Mouse (Mus musculus) neural tube, embryonic 12.5 days (tissue): ENCODE measurements around the gene Extl2. TPM values are rescaled to one million over a fixed set of nuclear protein-coding genes. Genes with fewer than 3 reads are reported as not detected.

Experiments
- ATAC-seq: fragments of 200-750 bp; cut with Nextera tagmentation; 2 replicates; pipeline ENCODE4 v1.8.0; 2017; ENCODE audit warnings: low read depth, mild to moderate bottlenecking, moderate TSS enrichment, moderate library complexity; ENCODE audit not compliant: low FRiP score
- H3K27ac ChIP-seq: fragments of 300-500 bp; sonication (generic); 2 replicates; pipeline ENCODE4 v1.5.1; 2016
- H3K27me3 ChIP-seq: fragments of 300-500 bp; sonication (generic); replicated peaks from 2 replicates; pipeline ENCODE4 v1.6.1; 2016; ENCODE audit warnings: mild to moderate bottlenecking
- H3K36me3 ChIP-seq: fragments of 300-500 bp; sonication (generic); 2 replicates; pipeline ENCODE4 v1.6.1; 2016; ENCODE audit warnings: mild to moderate bottlenecking
- H3K4me1 ChIP-seq: fragments of 300-500 bp; sonication (generic); 2 replicates; pipeline ENCODE4 v1.6.1; 2016
- H3K4me2 ChIP-seq: fragments of 300-500 bp; sonication (generic); replicated peaks from 2 replicates; pipeline ENCODE4 v1.6.1; 2016; ENCODE audit warnings: mild to moderate bottlenecking
- H3K4me3 ChIP-seq: fragments of 300-500 bp; sonication (generic); 2 replicates; pipeline ENCODE4 v1.5.1; 2016
- H3K9ac ChIP-seq: fragments of 300-500 bp; sonication (generic); 2 replicates; pipeline ENCODE4 v1.6.1; 2016; ENCODE audit warnings: mild to moderate bottlenecking
- H3K9me3 ChIP-seq: fragments of 300-500 bp; sonication (generic); 2 replicates; pipeline ENCODE4 v1.6.1; 2016; ENCODE audit warnings: mild to moderate bottlenecking
- WGBS: fragments of 180-500 bp; shearing (Covaris S2); methylation state at CpG from one replicate; pipeline ENCODE4 v1.1.7; 2016; 5-methylcytosine and 5-hydroxymethylcytosine counted together
- polyA plus RNA-seq: library from polyadenylated mRNA; unstranded; fragments of >200 nt; fragmentation: Nextera tagmentation; extraction: Ambion mirVana; gene quantifications from 2 replicates; pipeline ENCODE4 v1.2.1, GENCODE M21; 2016

Gene Extl2
- polyA plus RNA-seq, 1 experiment from 2014 or later = 31.5 TPM

DNA sequence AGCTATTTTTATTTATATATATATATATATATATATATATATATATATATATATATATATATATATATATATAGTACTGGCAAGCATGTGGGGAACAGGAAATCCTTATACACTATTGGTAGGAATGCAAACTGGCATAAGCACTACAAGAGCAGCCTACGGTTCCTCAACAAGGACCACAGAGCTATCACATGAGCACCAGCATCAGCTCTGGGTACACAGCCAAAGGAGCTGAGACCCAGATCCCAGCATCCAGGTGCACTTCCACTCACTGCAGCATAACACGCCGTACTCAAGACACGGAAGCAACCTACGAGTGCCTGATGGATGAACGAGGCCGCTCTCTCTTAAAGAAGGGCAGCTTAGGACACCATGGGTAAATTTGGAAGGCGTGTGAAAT lies 24.0 kb upstream of the Extl2 start:
- Histone ChIP-seq H3K4me1 (no peaks in the 10 kb centered on the region), H3K36me3 (peaks cover 44% of the 10 kb centered on the region)
- 92% methylated on average over 8 of the region's 8 CpGs for WGBS

DNA sequence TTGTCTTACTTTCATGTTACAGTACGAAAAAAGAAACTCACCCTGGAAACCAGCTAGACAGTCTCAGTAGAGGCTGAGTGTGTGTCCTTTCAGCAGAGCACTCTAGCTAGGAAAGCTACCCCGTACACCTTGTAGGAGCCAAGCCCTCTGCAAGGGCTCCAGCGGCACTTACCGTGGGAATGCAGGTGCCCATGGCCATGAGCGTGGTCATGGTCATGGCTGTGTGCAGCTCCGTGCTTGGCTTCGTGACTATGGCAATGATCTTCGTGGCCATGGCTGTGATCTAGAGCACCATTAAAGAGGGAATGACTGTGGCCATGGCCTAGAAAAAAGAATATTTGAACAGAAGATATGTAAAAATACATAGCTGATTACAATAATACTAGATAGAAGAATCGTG lies 22.6 kb upstream of the Extl2 start:
- H3K27ac ChIP-seq = no peak overlapping the region
- no peak overlapping the region for H3K4me2 ChIP-seq
- H3K9me3 ChIP-seq = no peaks in the 10 kb centered on the region
- no peaks in the 10 kb centered on the region for H3K27me3 ChIP-seq
- no peak overlapping the region for H3K4me3 ChIP-seq
- 93% methylated on average over 9 of the region's 9 CpGs for WGBS
- H3K4me1 ChIP-seq = no peaks in the 10 kb centered on the region
- H3K36me3 ChIP-seq = peaks cover 52% of the 10 kb centered on the region
- ATAC-seq = no peak
- H3K9ac ChIP-seq = no peak overlapping the region

More for the DNA sequence above, 24.0 kb upstream of the Extl2 start:
- no peak overlapping the region for H3K4me3 ChIP-seq
- no peak for ATAC-seq
- H3K4me2 ChIP-seq = no peak overlapping the region
- H3K9me3 ChIP-seq = no peaks in the 10 kb centered on the region
- no peak overlapping the region for H3K9ac ChIP-seq
- H3K27ac ChIP-seq = no peak overlapping the region
- no peaks in the 10 kb centered on the region for H3K27me3 ChIP-seq

DNA sequence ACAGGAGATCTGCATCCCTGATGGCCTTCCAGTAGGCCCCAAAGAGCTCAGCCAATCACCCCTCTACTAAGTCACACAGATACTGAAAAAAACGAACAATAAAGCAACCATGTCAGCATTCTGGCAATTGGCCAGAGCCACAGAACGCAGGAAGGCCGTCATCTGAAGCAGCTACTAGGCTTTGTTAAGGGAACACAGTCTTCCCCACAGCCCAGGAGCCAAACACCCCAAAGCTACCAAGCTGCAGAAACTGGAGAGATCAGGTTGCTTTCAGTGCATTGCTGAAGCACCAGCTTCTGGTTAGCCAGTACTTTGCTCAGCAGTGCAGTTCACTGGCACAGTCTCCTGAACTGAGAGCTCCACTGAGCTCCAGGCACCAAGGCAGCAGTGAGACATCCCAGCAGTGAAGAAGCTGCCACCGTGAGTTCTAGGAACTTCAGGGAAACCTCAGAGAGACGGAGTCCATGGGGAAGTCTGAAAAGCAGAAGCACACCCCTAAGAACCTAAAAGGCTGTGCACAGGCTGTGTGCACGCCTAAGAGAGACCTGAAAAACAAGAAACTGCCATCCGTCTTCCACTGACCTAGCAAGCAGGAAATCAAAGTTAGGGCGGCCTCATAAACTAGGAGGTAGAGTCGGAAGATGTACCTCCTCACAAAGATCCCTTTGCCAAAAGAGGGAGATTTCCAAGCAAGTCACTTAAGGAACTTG lies 21.9 kb upstream of the Extl2 start:
- peak; percentile 9; the same call in 1 of the 2 replicates for ATAC-seq
- no peak overlapping the region for H3K9ac ChIP-seq
- H3K9me3 ChIP-seq = no peaks in the 10 kb centered on the region
- no peaks in the 10 kb centered on the region for H3K27me3 ChIP-seq
- no peak overlapping the region for H3K4me2 ChIP-seq
- WGBS = 84% methylated on average over 9 of the region's 9 CpGs
- no peak overlapping the region for H3K27ac ChIP-seq
- no peaks in the 10 kb centered on the region for H3K4me1 ChIP-seq
- H3K36me3 ChIP-seq = peaks cover 57% of the 10 kb centered on the region
- no peak overlapping the region for H3K4me3 ChIP-seq

DNA sequence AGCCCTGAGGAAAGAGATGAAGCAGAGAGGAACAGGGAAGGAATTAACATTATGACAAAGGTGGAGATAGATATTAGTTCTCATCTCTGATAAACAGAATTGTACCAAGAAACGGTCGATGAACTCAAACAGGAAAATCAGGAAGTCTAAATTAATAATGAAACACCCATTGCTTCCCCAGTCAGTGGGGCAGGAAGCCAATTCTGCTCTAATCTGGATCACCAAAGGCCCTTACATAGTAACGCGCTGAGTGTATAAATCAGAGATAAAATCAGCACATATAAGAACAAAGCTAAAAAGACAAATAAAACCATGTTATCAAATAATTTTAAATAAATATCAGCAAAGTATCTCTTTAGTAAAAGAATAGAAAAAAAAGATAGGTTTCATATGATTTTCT lies 15.2 kb upstream of the Extl2 start:
- no peak for ATAC-seq
- H3K27me3 ChIP-seq = no peaks in the 10 kb centered on the region
- 92% methylated on average over 4 of the region's 4 CpGs for WGBS

DNA sequence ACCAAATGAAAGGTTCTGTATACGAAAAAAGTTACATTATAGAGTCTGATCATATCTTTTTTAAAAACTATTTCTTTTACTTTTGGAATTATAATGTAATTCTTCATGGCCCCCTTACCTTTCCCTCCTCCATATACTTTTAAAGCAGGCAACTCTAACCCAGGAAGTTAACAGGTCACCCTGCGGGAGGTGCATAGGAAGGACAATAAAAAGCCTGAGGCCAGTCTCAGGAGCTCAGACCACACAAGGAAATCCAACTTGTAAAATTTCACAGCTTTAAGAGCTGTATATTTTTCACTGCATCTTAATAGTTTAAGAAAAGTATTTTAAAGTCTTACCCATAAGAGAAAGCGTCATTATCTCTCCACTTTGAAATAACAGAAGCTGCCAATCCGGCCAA lies 14.7 kb upstream of the Extl2 start:
- no peak overlapping the region for H3K4me3 ChIP-seq
- no peak for ATAC-seq
- 70% methylated on average over 4 of the region's 4 CpGs for WGBS
- H3K9me3 ChIP-seq = no peaks in the 10 kb centered on the region
- H3K9ac ChIP-seq = no peak overlapping the region
- H3K27ac ChIP-seq = no peak overlapping the region
- H3K27me3 ChIP-seq = no peaks in the 10 kb centered on the region
- peaks cover 20% of the 10 kb centered on the region for H3K36me3 ChIP-seq
- H3K4me2 ChIP-seq = no peak overlapping the region
- no peaks in the 10 kb centered on the region for H3K4me1 ChIP-seq

More for the DNA sequence above, 15.2 kb upstream of the Extl2 start:
- no peaks in the 10 kb centered on the region for H3K4me1 ChIP-seq
- H3K36me3 ChIP-seq = peaks cover 22% of the 10 kb centered on the region
- no peaks in the 10 kb centered on the region for H3K9me3 ChIP-seq
- no peak overlapping the region for H3K4me2 ChIP-seq
- H3K27ac ChIP-seq = no peak overlapping the region
- H3K9ac ChIP-seq = no peak overlapping the region
- no peak overlapping the region for H3K4me3 ChIP-seq

DNA sequence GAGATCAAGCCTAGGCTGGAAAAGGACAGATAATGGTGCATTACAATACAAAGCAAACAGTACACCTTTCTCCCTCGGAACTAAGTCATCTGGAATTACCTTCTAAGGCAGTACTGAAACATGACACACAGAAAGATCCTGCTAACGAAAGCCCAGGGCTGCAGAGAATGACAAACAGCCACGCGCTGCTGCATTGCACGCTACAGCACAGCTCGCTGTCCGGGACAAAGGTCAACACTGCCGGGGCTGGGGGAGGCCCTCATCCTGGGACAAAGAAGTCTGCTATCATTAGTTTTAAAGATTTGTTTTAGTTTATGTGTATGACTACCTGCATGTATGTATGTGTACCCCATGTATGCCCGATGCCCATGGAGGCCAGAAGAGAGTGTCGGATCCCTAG lies 14.2 kb upstream of the Extl2 start:
- no peaks in the 10 kb centered on the region for H3K27me3 ChIP-seq
- ATAC-seq = no peak
- no peak overlapping the region for H3K27ac ChIP-seq
- H3K4me3 ChIP-seq = no peak overlapping the region
- peaks cover 23% of the 10 kb centered on the region for H3K36me3 ChIP-seq
- no peak overlapping the region for H3K9ac ChIP-seq
- 66% methylated on average over 10 of the region's 10 CpGs for WGBS
- H3K9me3 ChIP-seq = no peaks in the 10 kb centered on the region
- no peak overlapping the region for H3K4me2 ChIP-seq
- no peaks in the 10 kb centered on the region for H3K4me1 ChIP-seq

DNA sequence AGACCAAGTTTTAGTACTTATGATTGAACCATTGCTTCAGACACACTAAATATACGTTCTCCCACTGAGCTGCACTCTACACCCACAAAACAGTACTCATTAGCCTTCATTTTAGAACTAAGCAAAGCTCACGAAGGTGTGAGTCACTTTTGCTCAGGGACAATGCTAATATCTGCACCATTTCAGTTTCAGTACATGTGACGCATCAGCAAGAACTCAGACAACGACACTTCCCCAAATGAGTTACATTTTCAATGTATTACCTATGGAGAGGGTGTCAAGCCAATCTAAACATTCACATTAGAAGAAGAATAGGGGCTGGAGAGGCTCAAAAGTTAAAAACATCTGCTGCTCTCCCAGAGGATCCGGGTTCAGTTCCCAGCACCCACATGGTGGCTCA lies 10.3 kb upstream of the Extl2 start:
- ATAC-seq = no peak
- no peak overlapping the region for H3K4me3 ChIP-seq
- H3K27ac ChIP-seq = no peak overlapping the region
- H3K27me3 ChIP-seq = no peaks in the 10 kb centered on the region
- H3K4me1 ChIP-seq = no peaks in the 10 kb centered on the region
- no peak overlapping the region for H3K4me2 ChIP-seq
- no peak overlapping the region for H3K9ac ChIP-seq
- 93% methylated on average over 5 of the region's 5 CpGs for WGBS
- H3K9me3 ChIP-seq = no peaks in the 10 kb centered on the region
- peaks cover 29% of the 10 kb centered on the region for H3K36me3 ChIP-seq

DNA sequence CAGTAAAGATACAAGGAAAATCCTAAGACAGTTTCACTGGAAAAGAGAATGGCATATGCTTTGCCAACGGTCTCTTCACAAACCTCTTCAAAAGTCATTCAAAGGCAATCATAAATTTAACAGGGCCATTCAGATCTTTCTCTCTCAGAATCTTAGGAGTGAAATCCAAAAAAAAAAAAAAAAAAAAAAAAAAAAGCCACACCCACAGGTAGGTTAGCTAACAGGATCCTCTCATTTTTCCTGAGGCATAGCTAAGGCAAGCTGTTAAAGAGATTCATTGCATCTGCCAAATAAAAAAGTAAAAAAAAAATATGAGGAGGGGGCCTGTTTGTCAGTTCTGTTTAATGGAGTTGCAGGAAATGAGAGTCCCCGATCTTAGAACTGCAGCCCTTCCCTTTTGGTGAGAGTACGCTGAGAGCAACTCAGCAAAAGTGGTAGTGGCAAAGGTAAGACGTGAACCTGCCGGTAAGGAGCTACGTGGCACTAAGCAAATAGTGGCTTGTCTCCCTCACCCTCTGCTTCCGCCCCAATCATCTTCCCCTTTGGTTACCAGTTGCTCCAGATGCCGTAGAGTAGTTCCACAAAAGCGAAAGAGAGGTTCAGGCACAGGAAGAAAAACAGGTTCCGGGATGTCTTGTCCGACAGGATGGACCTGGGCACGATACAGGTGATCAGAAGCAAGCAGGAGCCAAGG lies 831 bp upstream of the Extl2 start:
- 6% methylated on average over 12 of the region's 12 CpGs for WGBS
- ATAC-seq = peak; percentile 1; the same call in 1 of the 2 replicates
- H3K27ac ChIP-seq = peak overlapping the region; percentile 38; the same call in 1 of the 2 replicates
- no peaks in the 10 kb centered on the region for H3K27me3 ChIP-seq
- H3K9me3 ChIP-seq = no peaks in the 10 kb centered on the region
- H3K9ac ChIP-seq = peak overlapping the region; percentile 86
- peaks cover 6% of the 10 kb centered on the region; the same call in 1 of the 2 replicates for H3K36me3 ChIP-seq
- peak overlapping the region; percentile 88 for H3K4me2 ChIP-seq
- H3K4me3 ChIP-seq = peak overlapping the region; percentile 78
- H3K4me1 ChIP-seq = peaks cover 17% of the 10 kb centered on the region

DNA sequence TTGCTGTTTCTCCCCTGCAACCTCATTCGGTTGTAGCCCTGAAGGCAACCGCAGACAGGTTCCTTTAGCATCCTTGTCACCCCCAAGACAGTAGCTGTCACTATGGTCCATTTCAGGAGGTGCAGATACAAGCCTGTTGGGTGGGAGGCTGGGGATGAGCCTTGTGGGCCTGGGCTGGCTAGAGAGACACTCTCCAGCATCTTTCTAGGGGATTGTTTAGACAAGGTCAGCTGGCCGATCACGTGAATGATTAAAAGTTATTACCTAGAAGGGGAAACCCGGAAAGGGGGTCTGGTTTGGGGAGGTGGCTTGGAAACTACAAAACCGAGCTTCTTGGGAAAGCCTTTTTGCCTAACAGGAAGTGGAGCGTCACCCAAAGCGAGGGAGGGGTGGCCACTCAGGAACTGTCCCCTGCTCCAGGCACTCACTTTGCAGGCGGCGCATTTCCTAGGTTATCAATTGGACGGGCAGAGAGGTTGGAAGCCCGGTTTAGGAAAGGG lies 729 bp downstream of the Extl2 start:
- peak; percentile 72 for ATAC-seq
- H3K4me3 ChIP-seq = peak overlapping the region; percentile 78
- H3K36me3 ChIP-seq = peaks cover 6% of the 10 kb centered on the region; the same call in 1 of the 2 replicates
- H3K9ac ChIP-seq = peak overlapping the region; percentile 86
- WGBS = under 1% methylated on average over 12 of the region's 12 CpGs
- no peaks in the 10 kb centered on the region for H3K27me3 ChIP-seq
- H3K4me2 ChIP-seq = peak overlapping the region; percentile 88
- peak overlapping the region; percentile 38 for H3K27ac ChIP-seq
- H3K9me3 ChIP-seq = no peaks in the 10 kb centered on the region
- H3K4me1 ChIP-seq = peaks cover 17% of the 10 kb centered on the region

DNA sequence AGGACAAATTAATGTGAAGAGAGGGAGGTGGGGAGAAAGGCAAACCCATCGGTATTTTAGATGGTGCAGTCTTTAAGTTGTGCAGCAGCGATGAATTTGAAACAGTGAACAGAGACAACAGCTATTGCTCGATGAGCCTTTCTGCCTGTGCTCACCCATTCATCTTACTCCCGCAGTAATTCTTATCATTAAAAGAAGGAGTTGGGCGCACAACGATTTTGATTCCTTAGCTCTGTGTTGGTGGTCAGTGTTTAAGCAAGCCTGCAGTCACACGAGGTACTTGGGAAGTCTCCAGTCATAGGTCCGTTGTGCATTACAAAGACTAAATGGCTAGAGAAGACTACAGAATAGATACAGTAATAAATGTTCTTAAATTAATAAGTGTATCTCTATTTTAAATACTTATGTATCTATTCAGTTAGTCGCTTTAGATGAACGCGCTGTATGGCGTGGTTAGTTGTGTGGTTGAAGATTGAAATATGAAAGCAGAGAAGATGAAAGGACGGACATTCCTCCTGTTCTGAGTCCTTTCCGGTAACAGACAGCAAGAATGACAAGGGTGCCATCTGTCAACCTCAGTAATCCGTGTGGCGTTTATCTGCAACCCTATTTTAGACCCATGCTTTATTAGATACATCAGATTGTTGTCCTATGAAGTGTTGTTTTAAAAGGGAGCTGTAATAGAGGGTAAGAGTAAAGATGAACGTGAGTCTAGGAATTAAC lies 2.5 kb downstream of the Extl2 start:
- Histone ChIP-seq H3K4me3 (no peak overlapping the region), H3K4me1 (peaks cover 17% of the 10 kb centered on the region), H3K9ac (no peak overlapping the region), H3K27me3 (no peaks in the 10 kb centered on the region), H3K27ac (no peak overlapping the region), H3K36me3 (no peaks in the 10 kb centered on the region), H3K4me2 (peak overlapping the region; percentile 88), H3K9me3 (no peaks in the 10 kb centered on the region)
- 82% methylated on average over 17 of the region's 17 CpGs for WGBS
- ATAC-seq = no peak

DNA sequence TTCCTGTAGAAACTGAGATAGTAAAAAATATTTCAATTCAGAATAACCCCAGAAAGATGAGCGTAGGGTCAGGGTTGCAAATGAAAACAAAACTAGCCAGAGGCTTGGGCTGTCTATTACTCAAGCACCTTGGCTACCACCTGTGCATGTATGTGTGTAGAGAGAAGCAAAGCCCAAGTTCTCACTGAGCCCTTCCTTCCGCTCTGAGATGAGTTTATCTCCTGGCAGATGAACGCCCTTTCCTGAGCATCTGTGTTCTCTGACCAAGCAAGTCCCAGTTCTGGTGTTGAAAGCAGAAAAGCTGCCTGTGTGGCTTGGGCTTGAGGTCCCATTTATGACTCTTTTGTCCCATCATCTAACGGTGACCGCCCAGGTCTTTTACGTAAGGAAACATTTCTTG lies 7.6 kb downstream of the Extl2 start:
- Histone ChIP-seq H3K27me3 (no peaks in the 10 kb centered on the region), H3K4me1 (no peaks in the 10 kb centered on the region), H3K4me2 (no peak overlapping the region), H3K4me3 (no peak overlapping the region), H3K9me3 (no peaks in the 10 kb centered on the region), H3K36me3 (no peaks in the 10 kb centered on the region), H3K9ac (no peak overlapping the region), H3K27ac (no peak overlapping the region)
- ATAC-seq = no peak
- 86% methylated on average over 6 of the region's 6 CpGs for WGBS

DNA sequence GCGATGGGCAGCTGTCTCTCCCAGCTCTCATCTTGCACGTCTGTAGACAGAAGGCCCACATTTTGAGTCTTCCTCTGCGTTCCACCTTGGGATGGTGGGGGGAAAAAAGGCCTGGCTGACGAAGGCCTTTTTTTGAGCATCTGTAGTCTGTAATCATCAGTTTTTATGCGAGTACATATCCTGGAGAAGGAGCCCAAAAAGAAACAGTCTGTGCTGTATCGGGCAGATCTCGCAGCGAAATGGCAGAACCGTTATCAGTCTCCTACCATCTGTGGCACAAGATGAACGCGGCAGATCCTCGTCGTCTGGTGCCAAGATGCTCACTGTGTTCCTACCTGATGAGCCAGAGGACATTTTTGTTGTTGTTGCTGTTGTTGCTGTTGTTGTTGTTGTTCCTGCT lies 8.9 kb downstream of the Extl2 start:
- H3K4me1 ChIP-seq = no peaks in the 10 kb centered on the region
- H3K4me3 ChIP-seq = no peak overlapping the region
- no peaks in the 10 kb centered on the region for H3K9me3 ChIP-seq
- H3K36me3 ChIP-seq = no peaks in the 10 kb centered on the region
- no peak overlapping the region for H3K4me2 ChIP-seq
- no peak for ATAC-seq
- no peak overlapping the region for H3K27ac ChIP-seq
- no peak overlapping the region for H3K9ac ChIP-seq
- H3K27me3 ChIP-seq = no peaks in the 10 kb centered on the region
- 91% methylated on average over 13 of the region's 13 CpGs for WGBS
